Mouse (Mus musculus) cortical plate, adult 2 months (tissue): ENCODE results near the gene Zfp473. TPM values are rescaled to one million over a fixed set of nuclear protein-coding genes. Genes with fewer than 3 reads are reported as not detected.
"Not testable (repeated sequence)": the region's sequence is repeated elsewhere in the genome, so short reads cannot be mapped to it uniquely, and the experiment has no call there.

ENCODE experiments used
- H3K27ac ChIP-seq: fragments of 200-500 bp; 2 replicates; pipeline ENCODE4 v1.5.1; 2012; ENCODE audit warnings: low read length, control low read depth, inconsistent platforms; ENCODE audit not compliant: insufficient read depth
- H3K4me1 ChIP-seq: fragments of 200-500 bp; 2 replicates; pipeline ENCODE4 v1.6.1; 2011; ENCODE audit warnings: low read length; ENCODE audit not compliant: control insufficient read depth, insufficient read depth
- H3K4me3 ChIP-seq: fragments of 200-500 bp; 2 replicates; pipeline ENCODE4 v1.5.1; 2011; ENCODE audit warnings: mild to moderate bottlenecking, low read length, control low read depth; ENCODE audit not compliant: insufficient read depth
- CTCF ChIP-seq: fragments of 200-500 bp; IDR thresholded peaks from 2 replicates; pipeline ENCODE4 v1.5.1; 2011; ENCODE audit warnings: mild to moderate bottlenecking, control low read depth, low read length; ENCODE audit not compliant: insufficient read depth; ENCODE audit errors: extremely low read depth
- POLR2A ChIP-seq: fragments of 200-500 bp; IDR thresholded peaks from 2 replicates; pipeline ENCODE4 v1.6.1; 2011; ENCODE audit warnings: mild to moderate bottlenecking, low read length, control low read depth; ENCODE audit not compliant: insufficient read depth; ENCODE audit errors: extremely low read depth
- polyA plus RNA-seq: library from polyadenylated mRNA; depleted of rRNA; stranded (reverse); fragments of >200 nt; gene quantifications from 2 replicates; pipeline ENCODE4 v1.2.3, GENCODE M21; 2012

The Zfp473 gene
- polyA plus RNA-seq, 1 experiment, result 0.40 TPM

DNA sequence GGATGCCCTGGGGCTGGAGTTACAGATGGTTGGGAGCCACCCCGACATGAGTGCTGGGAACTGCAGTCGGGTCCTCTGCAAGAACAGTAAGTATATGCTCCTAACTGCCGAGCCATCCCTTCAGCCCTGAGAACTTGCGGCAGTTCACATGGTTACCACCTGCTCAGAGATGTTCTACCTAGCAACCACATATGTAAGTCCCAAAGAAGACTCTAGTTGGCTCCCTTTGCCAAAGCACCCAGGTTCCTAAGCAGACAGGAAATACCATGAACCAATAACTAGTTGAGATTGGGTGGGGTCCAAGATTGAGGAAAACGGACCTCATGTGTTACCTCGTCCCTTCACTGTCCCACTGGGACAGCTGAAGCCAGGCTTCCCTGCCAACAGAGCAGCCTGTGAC, 24.5 kb downstream of the Zfp473 start:
- no peak overlapping the region for H3K27ac ChIP-seq
- no peaks in the 10 kb centered on the region; the same call in 1 of the 2 replicates for H3K4me1 ChIP-seq
- no peak overlapping the region for H3K4me3 ChIP-seq
- no peak for TF ChIP-seq CTCF
- TF ChIP-seq POLR2A, result no peak

DNA sequence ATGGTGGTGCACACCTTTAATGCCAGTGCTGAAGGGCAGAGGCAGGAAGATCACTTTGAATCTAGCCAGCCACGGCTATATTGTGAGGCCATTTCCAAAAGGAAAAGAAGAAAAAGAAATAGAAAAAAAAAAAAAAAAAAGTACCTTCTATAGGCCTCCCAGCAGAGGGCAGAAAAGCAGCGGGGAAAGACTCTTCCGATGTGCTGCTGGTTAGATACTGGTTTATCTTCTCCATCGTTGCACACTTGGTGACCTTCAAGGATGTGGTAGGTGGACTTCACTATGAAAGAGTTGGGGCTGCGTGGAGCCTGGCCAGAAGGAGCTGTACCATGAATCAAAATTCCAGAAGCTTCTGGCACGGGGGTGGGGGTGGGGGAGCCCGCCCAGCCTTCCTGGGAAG, 26.5 kb downstream of the Zfp473 start:
- no peak overlapping the region for H3K4me3 ChIP-seq
- no peaks in the 10 kb centered on the region; the same call in 1 of the 2 replicates for H3K4me1 ChIP-seq
- TF ChIP-seq CTCF (peak; percentile 60), POLR2A (no peak)
- no peak overlapping the region for H3K27ac ChIP-seq

DNA sequence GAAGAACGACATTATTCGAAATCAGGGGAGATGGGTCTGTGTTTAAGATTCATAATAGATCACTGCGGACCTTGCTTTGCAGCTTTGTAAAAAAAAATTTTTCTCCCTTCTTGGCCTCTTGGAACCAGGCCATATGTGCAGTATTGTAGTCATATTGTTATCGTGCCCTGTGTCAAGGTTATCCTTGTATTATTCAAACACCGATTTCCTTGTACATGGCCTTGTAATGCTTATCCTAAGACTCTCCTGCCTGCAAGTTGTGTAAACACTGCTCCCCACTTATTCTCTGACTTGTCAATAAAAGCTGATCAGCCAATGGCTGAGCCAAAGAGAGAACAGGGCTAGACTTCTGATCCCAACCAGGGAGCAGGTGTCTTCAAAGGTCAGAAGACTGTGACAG, 28.8 kb downstream of the Zfp473 start:
- H3K27ac ChIP-seq, result no peak overlapping the region
- no peak overlapping the region for H3K4me3 ChIP-seq
- H3K4me1 ChIP-seq, result no peaks in the 10 kb centered on the region; the same call in 1 of the 2 replicates
- TF ChIP-seq CTCF (no peak), POLR2A (no peak)

DNA sequence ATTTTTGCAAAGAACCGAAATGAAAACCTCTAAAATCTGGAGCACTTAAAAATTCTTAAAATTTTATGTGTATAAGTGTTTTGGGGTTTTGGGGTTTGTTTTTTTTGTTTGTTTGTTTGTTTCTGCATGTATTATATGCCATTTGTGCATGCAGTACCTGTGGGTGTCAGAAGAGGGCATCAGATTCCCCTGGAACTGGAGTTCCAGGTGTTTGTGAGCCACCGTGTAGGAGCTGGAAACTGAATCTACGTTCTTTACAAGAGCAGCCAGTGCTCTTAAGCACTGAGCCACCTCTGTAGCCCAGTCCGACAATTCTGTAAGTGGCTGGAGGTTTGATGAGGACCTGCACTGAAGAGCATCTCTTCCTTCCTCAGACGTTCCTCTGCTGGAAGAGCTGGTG, 41.0 kb downstream of the Zfp473 start:
- TF ChIP-seq CTCF (no peak), POLR2A (no peak)

DNA sequence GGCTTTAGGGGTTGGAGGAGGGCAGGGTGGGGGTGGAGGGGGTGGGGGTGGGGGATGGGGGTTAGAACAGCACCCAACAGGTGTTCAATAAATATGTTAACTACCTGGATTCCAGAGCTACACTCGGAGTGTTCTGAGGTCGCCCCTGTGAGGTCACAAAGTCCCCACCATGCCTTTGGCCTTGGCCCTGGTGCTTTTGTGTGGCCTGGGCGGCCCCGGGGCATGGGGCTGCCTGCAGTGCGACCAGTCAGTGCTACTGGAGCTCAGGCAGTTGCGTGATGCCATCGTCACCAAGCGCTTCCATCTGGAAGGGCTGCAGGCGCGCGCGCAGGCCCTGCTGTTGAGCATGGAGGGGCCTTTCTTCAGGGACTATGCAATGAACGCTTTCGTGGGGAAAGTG, 42.3 kb downstream of the Zfp473 start, which contains the start of gene Izumo2:
Gene Izumo2, plus strand, starts transcription at position 169 of the 400 bp plus-strand sequence.
- Histone ChIP-seq H3K27ac (no peak within 1 kb of the TSS), H3K4me1 (no peaks in the 10 kb centered on the region), H3K4me3 (no peak within 1 kb of the TSS)
- TF ChIP-seq POLR2A, result no peak
- no peak for TF ChIP-seq CTCF

More for the DNA sequence above, 41.0 kb downstream of the Zfp473 start:
- no peak overlapping the region for H3K4me3 ChIP-seq
- no peaks in the 10 kb centered on the region for H3K4me1 ChIP-seq
- H3K27ac ChIP-seq, result no peak overlapping the region

DNA sequence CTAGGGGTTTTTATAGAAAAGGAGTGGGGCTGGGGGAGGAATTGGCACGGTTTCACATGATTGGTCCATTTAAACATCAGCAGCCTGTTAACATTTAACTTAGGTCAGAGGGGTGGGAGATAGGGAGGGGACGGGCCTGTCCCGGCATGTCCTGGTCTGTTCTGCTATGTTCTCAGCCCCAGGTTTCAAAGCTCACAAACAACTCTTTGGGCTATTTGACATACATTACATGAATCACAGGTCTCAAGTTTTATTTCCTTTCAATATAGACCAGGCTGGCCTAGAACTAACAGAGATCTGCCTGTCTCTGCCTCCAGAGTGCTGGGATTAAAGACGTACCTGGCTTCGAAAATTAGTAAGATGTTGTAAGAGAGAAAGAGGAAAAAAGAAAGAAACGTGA, 42.8 kb downstream of the Zfp473 start:
- H3K4me3 ChIP-seq, H3K4me1 ChIP-seq: not testable (repeated sequence)

DNA sequence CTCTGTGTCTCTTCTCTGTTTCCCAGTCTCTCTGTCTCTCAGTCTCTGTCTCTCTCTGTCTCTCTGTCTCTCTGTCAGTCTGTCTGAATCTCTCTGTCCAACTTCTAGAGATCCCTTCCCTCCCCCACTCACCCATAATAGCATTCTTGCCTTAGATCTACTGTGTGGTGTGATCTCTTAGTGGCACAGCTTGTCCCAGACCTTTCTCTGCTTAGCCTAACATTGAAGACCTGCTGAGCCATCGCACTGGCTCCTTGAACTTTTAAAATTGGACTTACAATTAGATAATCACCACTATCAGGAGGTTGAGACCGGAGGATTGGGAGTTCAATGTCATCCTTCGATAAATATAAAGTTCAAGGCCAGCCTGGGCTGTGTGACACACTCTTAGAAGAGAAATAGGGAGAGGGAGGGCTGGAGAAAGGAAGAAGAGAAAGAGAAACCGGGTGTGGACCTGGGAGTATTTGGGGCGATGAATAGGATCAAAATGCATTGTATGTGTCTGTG, 43.6 kb downstream of the Zfp473 start:
- Histone ChIP-seq H3K4me1 (no peaks in the 10 kb centered on the region), H3K4me3 (no peak overlapping the region), H3K27ac (no peak overlapping the region)
- TF ChIP-seq POLR2A, result no peak

More for the DNA sequence above, 42.8 kb downstream of the Zfp473 start:
- H3K27ac ChIP-seq, result not testable (repeated sequence)

DNA sequence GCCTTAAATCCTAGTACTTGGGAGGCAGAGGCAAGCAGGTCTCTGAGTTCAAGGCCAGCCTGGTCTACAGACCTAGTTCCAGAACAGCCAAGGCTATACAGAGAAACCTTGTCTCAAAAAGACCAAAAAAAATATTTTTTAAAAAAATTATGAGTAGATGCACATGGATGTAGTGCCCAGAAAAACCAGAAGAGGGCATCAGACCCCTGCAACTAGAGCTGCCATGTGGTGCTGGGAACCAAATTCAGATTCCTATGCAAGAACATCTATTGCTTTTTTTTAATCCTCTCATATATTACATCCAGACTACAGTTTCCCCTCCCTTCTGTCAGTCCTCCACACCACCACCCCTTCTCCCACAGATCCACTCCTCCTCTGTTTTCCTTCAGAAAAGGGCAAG, 44.5 kb downstream of the Zfp473 start:
- Histone ChIP-seq H3K27ac (no peak overlapping the region), H3K4me3 (no peak overlapping the region), H3K4me1 (no peaks in the 10 kb centered on the region)
- TF ChIP-seq POLR2A (no peak), CTCF (no peak)

DNA sequence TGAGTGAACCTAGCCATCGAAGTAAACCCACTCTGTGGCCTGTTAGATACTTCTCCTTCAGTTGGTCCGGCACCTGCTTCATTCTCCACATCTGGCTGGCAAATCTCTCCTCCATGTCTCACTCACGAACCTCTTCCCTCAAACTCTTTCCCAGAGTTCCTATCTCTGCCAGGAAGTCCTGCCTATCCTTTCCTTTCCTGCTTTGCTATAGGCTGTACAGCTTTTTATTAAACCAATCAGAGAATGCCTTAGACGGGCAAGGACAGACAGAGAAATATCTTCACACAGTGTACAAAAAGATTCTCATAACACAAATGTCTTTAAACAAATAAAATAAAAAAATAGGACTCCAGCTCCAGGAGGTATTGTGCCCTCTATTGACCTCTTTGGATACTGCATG, 45.8 kb downstream of the Zfp473 start:
- H3K4me1 ChIP-seq, result no peaks in the 10 kb centered on the region
- no peak overlapping the region for H3K27ac ChIP-seq
- H3K4me3 ChIP-seq, result no peak overlapping the region
- TF ChIP-seq POLR2A, result no peak
- TF ChIP-seq CTCF, result no peak

DNA sequence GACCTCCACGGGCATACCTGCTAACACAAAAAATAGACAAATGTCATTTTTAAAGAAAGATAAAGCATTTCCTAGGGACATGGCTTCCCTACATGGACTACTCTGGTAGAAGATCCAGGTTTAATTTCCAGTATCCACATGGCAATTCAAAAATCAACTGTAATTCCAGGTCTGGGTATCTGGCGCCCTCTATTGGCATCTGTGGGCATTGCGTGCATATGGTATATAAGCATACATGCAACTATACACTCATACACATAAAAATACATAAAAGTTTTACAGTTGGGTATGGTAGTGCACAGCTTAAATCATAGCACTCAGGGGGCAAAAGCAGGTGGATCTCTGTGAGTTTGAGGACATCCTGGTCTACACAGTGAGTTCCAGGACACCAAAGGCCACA, 46.5 kb downstream of the Zfp473 start:
- no peak overlapping the region for H3K27ac ChIP-seq
- TF ChIP-seq POLR2A (no peak), CTCF (peak; percentile 58)
- no peaks in the 10 kb centered on the region for H3K4me1 ChIP-seq
- H3K4me3 ChIP-seq, result no peak overlapping the region

DNA sequence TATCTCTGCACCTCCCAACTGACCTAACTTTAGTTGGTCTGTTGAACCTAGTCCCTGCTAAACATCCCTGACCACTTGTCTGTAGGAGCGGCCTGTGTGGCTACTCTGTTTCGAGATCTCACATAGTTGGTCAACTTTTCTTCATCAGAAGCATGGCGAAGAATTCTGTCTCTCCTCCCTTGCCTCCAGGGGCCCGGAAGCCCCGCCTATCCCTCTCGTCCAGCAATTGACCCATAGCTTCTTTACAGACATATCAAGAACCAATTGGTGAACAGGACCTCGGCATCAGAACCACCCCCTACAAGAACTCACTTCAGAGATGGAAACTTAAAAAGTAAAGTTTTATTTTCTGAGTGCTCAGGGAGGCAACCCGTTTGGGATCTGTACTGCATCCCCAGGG, 47.9 kb downstream of the Zfp473 start:
- Histone ChIP-seq H3K27ac (no peak overlapping the region), H3K4me3 (no peak overlapping the region), H3K4me1 (no peaks in the 10 kb centered on the region)
- TF ChIP-seq POLR2A (no peak), CTCF (no peak)
